Mouse (Mus musculus): Measurements from ENCODE around the gene Tmem88b. TPM values are rescaled to one million over a fixed set of nuclear protein-coding genes. Genes with fewer than 3 reads are reported as not detected.

Tmem88b gene
- total and polyA plus RNA-seq, 2 experiments, result 0.74 to 1.9 TPM

DNA sequence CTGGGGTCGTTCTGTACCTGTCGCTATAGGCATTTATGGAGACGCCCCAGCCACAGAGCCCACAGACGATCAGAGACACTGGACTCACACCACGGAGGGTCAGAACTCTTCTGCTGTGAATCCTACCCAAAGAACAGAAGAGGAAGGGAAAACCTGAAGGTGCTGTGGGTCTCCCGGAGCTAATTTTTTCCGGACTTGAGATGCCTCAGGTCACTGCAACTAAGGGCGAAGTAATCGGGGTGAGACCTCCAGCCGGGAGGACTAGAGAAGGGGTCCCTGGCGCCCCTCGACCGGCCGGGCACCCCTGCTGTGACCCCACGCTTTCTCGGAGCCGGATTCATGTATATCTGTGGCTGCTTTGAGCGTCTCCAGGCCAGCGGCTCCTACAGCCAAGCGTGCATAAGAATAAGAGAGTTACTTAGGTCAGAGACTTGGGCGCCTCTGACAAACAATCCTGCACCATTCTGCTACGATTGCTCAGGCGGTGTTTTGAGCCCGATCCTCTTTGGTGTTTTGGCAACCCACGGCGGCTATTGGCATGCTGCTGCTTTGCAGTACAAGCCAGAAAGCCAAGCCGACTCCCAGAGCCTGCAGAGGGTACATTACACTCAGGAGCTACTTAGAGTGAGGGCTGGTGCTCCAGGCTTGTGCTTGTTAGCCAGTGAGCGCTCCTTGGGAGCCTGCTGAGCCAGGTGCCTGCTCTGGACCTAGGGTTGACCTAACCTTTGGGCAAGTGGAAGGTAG, 24.1 kb downstream of the Tmem88b start:
- H3K27me3 ChIP-seq (ENCODE audit: control insufficient read depth, insufficient read depth, low read length), result no peaks in the 10 kb centered on the region
- peak overlapping the region; percentile 72 for H3K9ac ChIP-seq (ENCODE audit: low read depth, low read length)
- 2% methylated on average over 28 of the region's 28 CpGs for WGBS
- peak overlapping the region; percentile 78 for H3K27ac ChIP-seq (replicated peaks; ENCODE audit: insufficient read depth, low read depth, low read length)
- TF ChIP-seq CTCF (IDR thresholded peaks at IDR 0.05; ENCODE audit: low read depth, low read length), result no peak
- TF ChIP-seq POLR2A (IDR thresholded peaks at IDR 0.05; ENCODE audit: extremely low read depth, insufficient read depth, low read length), result no peak
- DNase-seq (ENCODE audit: extremely low read depth, low read depth, low spot score), result peak; percentile 68
- H3K4me3 ChIP-seq (ENCODE audit: insufficient read depth, low read depth, low read length), result peak overlapping the region; percentile 62
- peaks cover 2% of the 10 kb centered on the region; the same call in 1 of the 2 replicates for H3K36me3 ChIP-seq (ENCODE audit: control insufficient read depth, insufficient read depth, low read length)
- peaks cover 10% of the 10 kb centered on the region; the same call in 1 of the 2 replicates for H3K79me2 ChIP-seq (ENCODE audit: control insufficient read depth, insufficient read depth, low read length)
- H3K4me1 ChIP-seq (ENCODE audit: control insufficient read depth, insufficient read depth, low read length), result peaks cover 9% of the 10 kb centered on the region; the same call in 1 of the 2 replicates

GRCm38 (mm10) chr4:155760613-155761355, 24.9 kb downstream of the Tmem88b start, which contains the start of gene Atad3a:
Gene Atad3a (minus strand): TSS chr4:155761093.
- Histone ChIP-seq H3K9ac (ENCODE audit: low read depth, low read length) (peak within 1 kb of the TSS; percentile 82), H3K4me1 (ENCODE audit: control insufficient read depth, insufficient read depth, low read length) (peaks cover 9% of the 10 kb centered on the region; the same call in 1 of the 2 replicates), H3K27ac (replicated peaks; ENCODE audit: insufficient read depth, low read depth, low read length) (peak within 1 kb of the TSS; percentile 85), H3K79me2 (ENCODE audit: control insufficient read depth, insufficient read depth, low read length) (peaks cover 10% of the 10 kb centered on the region; the same call in 1 of the 2 replicates), H3K4me3 (ENCODE audit: insufficient read depth, low read depth, low read length) (peak within 1 kb of the TSS; percentile 76), H3K36me3 (ENCODE audit: control insufficient read depth, insufficient read depth, low read length) (peaks cover 9% of the 10 kb centered on the region; the same call in 1 of the 2 replicates), H3K27me3 (ENCODE audit: control insufficient read depth, insufficient read depth, low read length) (no peaks in the 10 kb centered on the region)
- 1% methylated on average over 68 of the region's 68 CpGs for WGBS
- peak; percentile 94 for DNase-seq (ENCODE audit: extremely low read depth, low read depth, low spot score)
- TF ChIP-seq CTCF (IDR thresholded peaks at IDR 0.05; ENCODE audit: low read depth, low read length), result no peak
- TF ChIP-seq POLR2A (IDR thresholded peaks at IDR 0.05; ENCODE audit: extremely low read depth, insufficient read depth, low read length), result peak; percentile 66; the same call in 1 of the 2 replicates

- H3K27ac ChIP-seq (replicated peaks; ENCODE audit: insufficient read depth, low read depth, low read length), result peak overlapping the region; percentile 85
- no peaks in the 10 kb centered on the region for H3K27me3 ChIP-seq (ENCODE audit: control insufficient read depth, insufficient read depth, low read length)
- H3K4me3 ChIP-seq (ENCODE audit: insufficient read depth, low read depth, low read length), result peak overlapping the region; percentile 76
- peak overlapping the region; percentile 82 for H3K9ac ChIP-seq (ENCODE audit: low read depth, low read length)
- DNase-seq (ENCODE audit: extremely low read depth, low read depth, low spot score), result peak; percentile 44
- peaks cover 15% of the 10 kb centered on the region for H3K36me3 ChIP-seq (ENCODE audit: control insufficient read depth, insufficient read depth, low read length)
- under 1% methylated on average over 10 of the region's 10 CpGs for WGBS
- peaks cover 10% of the 10 kb centered on the region; the same call in 1 of the 2 replicates for H3K79me2 ChIP-seq (ENCODE audit: control insufficient read depth, insufficient read depth, low read length)
- H3K4me1 ChIP-seq (ENCODE audit: control insufficient read depth, insufficient read depth, low read length), result peaks cover 9% of the 10 kb centered on the region; the same call in 1 of the 2 replicates
- TF ChIP-seq CTCF (IDR thresholded peaks at IDR 0.05; ENCODE audit: low read depth, low read length) (0 out of 2 replicates have a peak, but pooled peaks have one; percentile 12), POLR2A (IDR thresholded peaks at IDR 0.05; ENCODE audit: extremely low read depth, insufficient read depth, low read length) (no peak)
These were observed 25.6 kb downstream of the Tmem88b start for GRCm38 (mm10) chr4:155759862-155760612.

DNA sequence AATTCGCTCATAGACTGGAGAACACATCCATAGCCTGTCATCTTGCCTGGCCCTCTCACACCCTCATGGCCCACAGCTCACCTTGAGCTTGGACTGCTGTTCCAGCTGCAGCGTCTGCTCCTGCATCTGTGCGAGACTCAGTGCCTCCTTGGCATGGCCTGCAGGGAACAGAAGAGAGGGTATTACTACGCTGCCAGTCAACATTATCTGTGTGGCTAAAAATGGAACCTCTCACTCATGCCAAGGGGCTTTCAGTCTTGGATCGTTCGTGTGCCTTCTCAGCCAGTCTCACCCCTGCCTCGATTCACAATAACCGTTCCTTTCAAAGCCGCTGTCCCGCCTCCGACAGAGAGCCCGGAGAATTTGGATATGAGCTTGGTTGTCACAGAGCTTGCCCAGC, 28.7 kb downstream of the Tmem88b start:
- no peak overlapping the region for H3K9ac ChIP-seq (ENCODE audit: low read depth, low read length)
- H3K27me3 ChIP-seq (ENCODE audit: control insufficient read depth, insufficient read depth, low read length), result no peaks in the 10 kb centered on the region
- H3K79me2 ChIP-seq (ENCODE audit: control insufficient read depth, insufficient read depth, low read length), result peaks cover 10% of the 10 kb centered on the region; the same call in 1 of the 2 replicates
- WGBS, result 95% methylated on average over 12 of the region's 12 CpGs
- H3K36me3 ChIP-seq (ENCODE audit: control insufficient read depth, insufficient read depth, low read length), result peaks cover 35% of the 10 kb centered on the region
- no peak for DNase-seq (ENCODE audit: extremely low read depth, low read depth, low spot score)
- TF ChIP-seq CTCF (IDR thresholded peaks at IDR 0.05; ENCODE audit: low read depth, low read length) (no peak), POLR2A (IDR thresholded peaks at IDR 0.05; ENCODE audit: extremely low read depth, insufficient read depth, low read length) (no peak)
- H3K4me3 ChIP-seq (ENCODE audit: insufficient read depth, low read depth, low read length), result no peak overlapping the region
- no peak overlapping the region for H3K27ac ChIP-seq (replicated peaks; ENCODE audit: insufficient read depth, low read depth, low read length)
- H3K4me1 ChIP-seq (ENCODE audit: control insufficient read depth, insufficient read depth, low read length), result peaks cover 9% of the 10 kb centered on the region; the same call in 1 of the 2 replicates

Data from liver, adult 2 months (tissue).